30 mouse cellular contexts compared by ENCODE assay signal in genomic region chr15:81347466-81347865, GRCm38 (mm10). TPM values are rescaled to one million over a fixed set of nuclear protein-coding genes. Genes with fewer than 3 reads are reported as not detected.
A peak's percentile ranks its signal among the peaks of the same experiment; 100 is the strongest.
DNase-seq lines count a peak whose midpoint lies in the region; ATAC-seq and TF ChIP-seq lines count a peak whose summit lies in the region.
"Had no signal": no experiment of that assay in that cellular context is flagged by ENCODE, and none has a peak within 500 bp of the region (broad histone marks: within the 10 kb centered on the region; RNA-seq: fewer than 3 reads in every experiment).

No protein-coding gene starts in this region.

- DNase-seq in layer of hippocampus, adult 11-12 months (ENCODE audit: low spot score), result peak; percentile 31
- DNase-seq in layer of hippocampus, postnatal 36 days, result no peak
- no peak for DNase-seq in left cerebral cortex, adult 2 months (ENCODE audit: extremely low spot score in 1 of 2, low spot score in 2 of 2)
- DNase-seq in left cerebral cortex, adult 18-20 months (ENCODE audit: low spot score in 2 of 2), result no peak
- DNase-seq in left cerebral cortex, postnatal 25 days (ENCODE audit: low spot score in 2 of 2), result peak; percentile 47 to 80
- DNase-seq in cerebellum, adult 8-10 months, result no peak
- DNase-seq: adrenal gland, postnatal 14 days; cerebellum, adult 18-20 months; cerebellum, postnatal 14 days; heart, postnatal 14 days; kidney, adult 8-10 months; kidney, postnatal 10 days; liver, embryonic 13.5 days; lung, adult 18-20 months; lung, postnatal 4 days; retina, postnatal 1 day had no signal

- peak overlapping the region; percentile 71 for H3K27ac ChIP-seq in left cerebral cortex, adult 2 months
- H3K27ac ChIP-seq in cortical plate, adult 2 months (ENCODE audit: insufficient read depth, low read length), result peak overlapping the region; percentile 82; the same call in 1 of the 2 replicates
- no peak overlapping the region for H3K27ac ChIP-seq in kidney, embryonic 14.5 days (ENCODE audit: low read depth, low read length)
- H3K27ac ChIP-seq: embryonic facial prominence, embryonic 10.5 days; forebrain, embryonic 12.5 days; hindbrain, embryonic 10.5 days; hindbrain, postnatal 0 days; intestine, embryonic 15.5 days; liver, embryonic 13.5 days; midbrain, embryonic 12.5 days; neural tube, embryonic 13.5 days had no signal

- H3K36me3 ChIP-seq in kidney, embryonic 14.5 days (ENCODE audit: control insufficient read depth, insufficient read depth, low read length), result no peaks in the 10 kb centered on the region; the same call in 1 of the 2 replicates
- H3K36me3 ChIP-seq: intestine, embryonic 15.5 days had no signal

- peaks cover 7% of the 10 kb centered on the region for H3K4me1 ChIP-seq in cortical plate, adult 2 months (ENCODE audit: control insufficient read depth, insufficient read depth, low read length)
- H3K4me1 ChIP-seq in kidney, embryonic 14.5 days (ENCODE audit: control insufficient read depth, insufficient read depth, low read length), result no peaks in the 10 kb centered on the region
- H3K4me1 ChIP-seq: forebrain, embryonic 12.5 days; hindbrain, embryonic 10.5 days; midbrain, embryonic 12.5 days had no signal

- intact Hi-C loops in left cerebral cortex, adult 2 months (cut with DNase I), result loop anchor here (10.0 kb wide), 1 partner anchor 243 kb away; no protein-coding TSS in a partner anchor
- intact Hi-C loops in left cerebral cortex, postnatal 25 days (cut with DNase I), result loop anchor here (5.0 to 10.0 kb wide), 2 partner anchors 110 to 243 kb away; partner anchors contain the start of gene Mchr1

- 92% methylated on average over 2 of the region's 2 CpGs for WGBS in kidney, embryonic 14.5 days

- H3K9me3 ChIP-seq in kidney, embryonic 14.5 days (ENCODE audit: control insufficient read depth, low read length), result no peaks in the 10 kb centered on the region
- H3K9me3 ChIP-seq: embryonic facial prominence, embryonic 10.5 days; embryonic facial prominence, embryonic 15.5 days; forebrain, embryonic 12.5 days; hindbrain, embryonic 10.5 days; intestine, embryonic 15.5 days; liver, embryonic 13.5 days; megakaryocyte, embryonic 14.5 days; midbrain, embryonic 12.5 days; neural tube, embryonic 13.5 days had no signal

- H3K27me3 ChIP-seq in kidney, embryonic 14.5 days (ENCODE audit: control insufficient read depth, insufficient read depth, low read length), result no peaks in the 10 kb centered on the region
- H3K27me3 ChIP-seq: embryonic facial prominence, embryonic 15.5 days; forebrain, embryonic 12.5 days; intestine, embryonic 15.5 days; liver, embryonic 13.5 days; megakaryocyte, embryonic 14.5 days; midbrain, embryonic 12.5 days; neural tube, embryonic 13.5 days had no signal

- TF ChIP-seq CTCF in left cerebral cortex, adult 2 months (IDR thresholded peaks at IDR 0.05), result no peak
- TF ChIP-seq CTCF in cortical plate, adult 2 months (IDR thresholded peaks at IDR 0.05; ENCODE audit: extremely low read depth, insufficient read depth, low read length), result no peak

- no peak for ATAC-seq in kidney, embryonic 14.5 days (ENCODE audit: low FRiP score, low TSS enrichment)
- ATAC-seq: CD4-positive, CD25-positive, alpha-beta regulatory T cell, adult 4 months; hindbrain, postnatal 0 days; intestine, embryonic 15.5 days; lung, postnatal 0 days had no signal

- no peak overlapping the region for H3K9ac ChIP-seq in kidney, embryonic 14.5 days (ENCODE audit: low read depth, low read length)
- H3K9ac ChIP-seq: embryonic facial prominence, embryonic 15.5 days; forebrain, embryonic 12.5 days; intestine, embryonic 15.5 days; liver, embryonic 13.5 days had no signal

- TF ChIP-seq POLR2A in cortical plate, adult 2 months (IDR thresholded peaks at IDR 0.05; ENCODE audit: extremely low read depth, insufficient read depth, low read length), result no peak

- no peak overlapping the region for H3K4me3 ChIP-seq in left cerebral cortex, adult 2 months
- no peak overlapping the region for H3K4me3 ChIP-seq in cortical plate, adult 2 months (ENCODE audit: insufficient read depth, low read length)
- no peak overlapping the region for H3K4me3 ChIP-seq in kidney, embryonic 14.5 days (ENCODE audit: low read length)
- H3K4me3 ChIP-seq: embryonic facial prominence, embryonic 10.5 days; embryonic facial prominence, embryonic 15.5 days; forebrain, embryonic 12.5 days; hindbrain, embryonic 10.5 days; intestine, embryonic 15.5 days; liver, embryonic 13.5 days; megakaryocyte, embryonic 14.5 days; midbrain, embryonic 12.5 days; myocyte; neural tube, embryonic 13.5 days had no signal

- no peak overlapping the region for H3K4me2 ChIP-seq in kidney, embryonic 14.5 days (replicated peaks; ENCODE audit: low read depth, low read length)
- H3K4me2 ChIP-seq: embryonic facial prominence, embryonic 15.5 days; forebrain, embryonic 12.5 days; intestine, embryonic 15.5 days; liver, embryonic 13.5 days; midbrain, embryonic 12.5 days; neural tube, embryonic 13.5 days had no signal

RNA-seq across cellular contexts. Expression of gene Slc25a17, which starts 13.1 kb away (rescaled TPM):
- total RNA-seq in layer of hippocampus, postnatal 36 days (2021), result 10 to 100 TPM; 39.8 to 44.0 TPM
- 10 to 100 TPM; 36.3 to 41.5 TPM for total RNA-seq in left cerebral cortex, adult 2 months (2021)
- total RNA-seq in left cerebral cortex, adult 18-20 months (2021), result 10 to 100 TPM; 34.5 to 39.7 TPM
- 47.7 and 47.9 TPM in 2 replicates for polyA plus RNA-seq in cortical plate, adult 2 months (2012; rRNA removed)
- total RNA-seq in left cerebral cortex, postnatal 25 days (2021), result 10 to 100 TPM; 42.1 to 43.1 TPM
- 117 and 127 TPM in 2 replicates for polyA plus RNA-seq in kidney, embryonic 14.5 days (2014; fragmentation: Nextera tagmentation; extraction: Ambion mirVana)

RNA-seq across cellular contexts. Expression of gene St13, which starts 52.4 kb away (rescaled TPM):
- 100 to 1,000 TPM; 177 to 181 TPM for total RNA-seq in layer of hippocampus, postnatal 36 days (2021)
- total RNA-seq in left cerebral cortex, adult 2 months (2021), result 100 to 1,000 TPM; 168 to 171 TPM
- total RNA-seq in left cerebral cortex, adult 18-20 months (2021), result 100 to 1,000 TPM; 173 to 174 TPM
- polyA plus RNA-seq in cortical plate, adult 2 months (2012; rRNA removed), result 72.9 and 78.3 TPM in 2 replicates
- 100 to 1,000 TPM; 165 TPM for total RNA-seq in left cerebral cortex, postnatal 25 days (2021)
- polyA plus RNA-seq in kidney, embryonic 14.5 days (2014; fragmentation: Nextera tagmentation; extraction: Ambion mirVana), result 171 and 181 TPM in 2 replicates

RNA-seq across cellular contexts. Expression of gene Xpnpep3, which starts 52.5 kb away (rescaled TPM):
- total RNA-seq in layer of hippocampus, postnatal 36 days (2021), result 10 to 100 TPM; 17.3 to 18.0 TPM
- 10 to 100 TPM; 15.1 to 15.4 TPM for total RNA-seq in left cerebral cortex, adult 2 months (2021)
- 10 to 100 TPM; 15.0 to 16.6 TPM for total RNA-seq in left cerebral cortex, adult 18-20 months (2021)
- polyA plus RNA-seq in cortical plate, adult 2 months (2012; rRNA removed), result 9.5 and 10.2 TPM in 2 replicates
- total RNA-seq in left cerebral cortex, postnatal 25 days (2021), result 10 to 100 TPM; 13.2 to 14.9 TPM
- 5.5 and 10.0 TPM in 2 replicates for polyA plus RNA-seq in kidney, embryonic 14.5 days (2014; fragmentation: Nextera tagmentation; extraction: Ambion mirVana)

Comparison
In these comparisons a context has a peak if more than half of its experiments do, and no peak if none do; other contexts are left out.
1. DNase-seq: peak in layer of hippocampus, adult 11-12 months (single experiment) and left cerebral cortex, postnatal 25 days (2 of 2); none in layer of hippocampus, postnatal 36 days (0 of 2), left cerebral cortex, adult 2 months (0 of 2), left cerebral cortex, adult 18-20 months (0 of 2) and cerebellum, adult 8-10 months (single experiment).